Mouse (Mus musculus): ENCODE data around the gene Dclk3. TPM values are rescaled to one million over a fixed set of nuclear protein-coding genes. Genes with fewer than 3 reads are reported as not detected.

Dclk3 gene
- polyA plus RNA-seq, 1 experiment, result 0.09 TPM

DNA sequence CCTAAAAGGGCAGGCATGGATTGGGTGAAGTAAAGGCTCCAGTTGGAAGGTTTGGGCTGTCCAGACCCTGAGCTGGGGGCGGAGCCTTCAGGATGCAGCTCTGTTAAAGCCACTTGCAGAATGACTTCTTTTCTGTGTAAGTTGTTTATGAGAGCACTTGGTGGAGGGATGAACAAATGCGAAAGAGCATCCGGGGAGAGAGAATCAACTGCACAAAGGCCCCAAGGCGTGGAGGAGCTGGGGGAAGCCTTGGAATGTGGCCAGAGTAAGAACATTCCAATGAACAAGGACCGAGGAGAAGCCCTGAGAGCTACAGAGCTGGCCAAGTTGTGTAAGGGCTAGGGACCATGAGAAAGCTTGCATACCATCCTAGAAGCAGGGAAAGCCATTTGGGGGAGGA is 16.3 kb upstream of the Dclk3 start:
- H3K4me3 ChIP-seq (ENCODE audit: control insufficient read depth, low read depth, low read length), result no peak overlapping the region
- H3K27ac ChIP-seq (ENCODE audit: control insufficient read depth, insufficient read depth, low read depth, low read length), result no peak overlapping the region
- H3K4me1 ChIP-seq (ENCODE audit: control insufficient read depth, insufficient read depth, low read length), result no peaks in the 10 kb centered on the region
- no peaks in the 10 kb centered on the region for H3K27me3 ChIP-seq (ENCODE audit: control insufficient read depth, insufficient read depth, low read length)
- TF ChIP-seq CTCF (IDR thresholded peaks at IDR 0.05; ENCODE audit: control insufficient read depth, insufficient read depth, insufficient replicate concordance, low read depth, low read length) (no peak), POLR2A (IDR thresholded peaks at IDR 0.05; ENCODE audit: control insufficient read depth, low read depth, low read length) (no peak)
- H3K36me3 ChIP-seq (ENCODE audit: control insufficient read depth, insufficient read depth, low read length), result no peaks in the 10 kb centered on the region

- Histone ChIP-seq H3K4me1 (ENCODE audit: control insufficient read depth, insufficient read depth, low read length) (no peaks in the 10 kb centered on the region), H3K4me3 (ENCODE audit: control insufficient read depth, low read depth, low read length) (no peak overlapping the region), H3K27ac (ENCODE audit: control insufficient read depth, insufficient read depth, low read depth, low read length) (no peak overlapping the region), H3K36me3 (ENCODE audit: control insufficient read depth, insufficient read depth, low read length) (no peaks in the 10 kb centered on the region), H3K27me3 (ENCODE audit: control insufficient read depth, insufficient read depth, low read length) (no peaks in the 10 kb centered on the region)
- TF ChIP-seq POLR2A (IDR thresholded peaks at IDR 0.05; ENCODE audit: control insufficient read depth, low read depth, low read length) (no peak), CTCF (IDR thresholded peaks at IDR 0.05; ENCODE audit: control insufficient read depth, insufficient read depth, insufficient replicate concordance, low read depth, low read length) (no peak)
Observed at GRCm38 (mm10) chr9:111425113-111425512, 13.8 kb upstream of the Dclk3 start.

DNA sequence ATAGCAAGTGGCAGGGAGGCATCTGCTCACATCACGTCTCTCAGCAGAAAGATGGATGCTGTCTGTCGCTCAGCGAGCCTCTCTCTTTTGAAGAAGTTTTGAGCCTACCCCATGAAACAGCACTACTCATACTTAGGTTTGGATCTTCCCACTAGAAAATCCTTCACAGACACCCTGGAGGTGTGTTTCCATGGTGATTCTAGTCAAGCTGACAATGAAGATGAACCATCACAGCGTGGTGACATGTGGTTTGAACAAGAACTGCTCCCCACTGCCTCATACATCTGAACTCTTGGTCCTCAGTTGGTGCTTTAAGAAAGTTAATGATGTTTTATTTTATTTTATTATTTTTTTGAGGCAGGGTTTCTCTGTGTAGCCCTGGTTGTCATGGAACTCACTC is 12.9 kb upstream of the Dclk3 start:
- Histone ChIP-seq H3K36me3 (ENCODE audit: control insufficient read depth, insufficient read depth, low read length) (no peaks in the 10 kb centered on the region), H3K27ac (ENCODE audit: control insufficient read depth, insufficient read depth, low read depth, low read length) (no peak overlapping the region), H3K4me3 (ENCODE audit: control insufficient read depth, low read depth, low read length) (no peak overlapping the region), H3K4me1 (ENCODE audit: control insufficient read depth, insufficient read depth, low read length) (no peaks in the 10 kb centered on the region), H3K27me3 (ENCODE audit: control insufficient read depth, insufficient read depth, low read length) (no peaks in the 10 kb centered on the region)
- TF ChIP-seq POLR2A (IDR thresholded peaks at IDR 0.05; ENCODE audit: control insufficient read depth, low read depth, low read length) (no peak), CTCF (IDR thresholded peaks at IDR 0.05; ENCODE audit: control insufficient read depth, insufficient read depth, insufficient replicate concordance, low read depth, low read length) (no peak)

DNA sequence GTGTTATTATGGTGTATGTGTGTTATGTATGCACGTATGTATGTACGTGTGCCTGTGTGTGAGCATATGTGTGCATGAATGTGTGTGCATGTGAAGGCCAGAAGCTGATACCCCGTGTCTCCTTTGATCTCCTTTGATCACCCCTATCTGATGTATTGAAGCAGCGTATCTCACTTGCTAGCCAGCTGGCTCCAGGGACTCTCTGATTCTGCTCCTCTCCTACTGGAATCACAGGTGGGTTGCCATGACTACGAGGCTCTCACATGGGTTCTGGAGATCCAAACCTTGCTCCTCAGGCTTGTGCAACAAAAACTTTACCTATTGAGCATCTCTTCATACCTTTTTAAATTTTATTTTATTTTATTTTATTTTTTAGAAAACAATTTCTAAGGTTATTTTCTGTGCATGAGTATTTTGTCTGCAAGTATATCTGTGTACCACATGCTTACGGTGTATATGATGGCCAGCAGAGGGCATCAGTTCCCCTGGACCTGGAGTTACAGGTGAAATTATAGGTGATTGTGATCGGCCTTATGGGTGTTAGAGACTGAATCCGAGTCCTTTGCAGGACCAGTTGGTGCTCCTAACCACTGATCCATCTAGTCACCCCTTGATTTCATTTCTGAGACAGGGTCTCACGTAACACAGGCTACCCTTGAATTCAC is 10.9 kb upstream of the Dclk3 start:
- H3K27me3 ChIP-seq (ENCODE audit: control insufficient read depth, insufficient read depth, low read length), result no peaks in the 10 kb centered on the region
- TF ChIP-seq POLR2A (IDR thresholded peaks at IDR 0.05; ENCODE audit: control insufficient read depth, low read depth, low read length) (no peak), CTCF (IDR thresholded peaks at IDR 0.05; ENCODE audit: control insufficient read depth, insufficient read depth, insufficient replicate concordance, low read depth, low read length) (no peak)

DNA sequence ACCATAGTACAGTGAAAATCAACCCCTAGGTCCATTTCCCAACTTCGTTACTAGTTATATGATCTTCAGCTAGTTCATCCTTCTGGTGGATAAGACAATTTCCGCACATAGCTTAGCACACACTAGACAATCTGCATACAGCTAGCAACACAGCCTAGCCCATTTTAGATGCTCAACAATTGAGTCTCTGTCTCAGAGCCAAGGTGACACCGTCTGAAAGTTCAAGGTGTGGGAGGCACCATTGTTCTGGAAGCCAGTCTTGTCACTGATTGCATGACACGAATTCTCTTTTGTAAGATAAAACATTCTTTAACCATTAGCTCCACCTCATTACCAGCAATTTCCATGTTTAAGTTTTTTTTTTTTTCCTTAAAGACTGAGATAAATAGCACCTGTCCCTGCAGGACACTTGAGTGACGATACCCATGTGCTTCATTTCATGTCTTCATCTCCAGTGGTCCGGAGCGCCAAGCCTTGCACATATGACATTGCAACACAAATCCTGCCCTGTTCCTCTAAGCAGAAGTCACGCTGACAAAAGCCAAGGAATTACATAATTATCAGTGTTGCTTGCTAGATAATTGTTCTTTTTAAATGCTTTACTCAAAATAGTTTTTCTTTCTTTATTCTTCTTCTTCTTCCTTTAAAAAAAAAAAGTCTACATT is 10.1 kb upstream of the Dclk3 start:
- Histone ChIP-seq H3K4me1 (ENCODE audit: control insufficient read depth, insufficient read depth, low read length) (no peaks in the 10 kb centered on the region), H3K4me3 (ENCODE audit: control insufficient read depth, low read depth, low read length) (no peak overlapping the region), H3K27me3 (ENCODE audit: control insufficient read depth, insufficient read depth, low read length) (no peaks in the 10 kb centered on the region), H3K27ac (ENCODE audit: control insufficient read depth, insufficient read depth, low read depth, low read length) (no peak overlapping the region), H3K36me3 (ENCODE audit: control insufficient read depth, insufficient read depth, low read length) (no peaks in the 10 kb centered on the region)
- TF ChIP-seq POLR2A (IDR thresholded peaks at IDR 0.05; ENCODE audit: control insufficient read depth, low read depth, low read length), result no peak
- TF ChIP-seq CTCF (IDR thresholded peaks at IDR 0.05; ENCODE audit: control insufficient read depth, insufficient read depth, insufficient replicate concordance, low read depth, low read length), result no peak

More for the DNA sequence above, 10.9 kb upstream of the Dclk3 start:
- no peaks in the 10 kb centered on the region for H3K36me3 ChIP-seq (ENCODE audit: control insufficient read depth, insufficient read depth, low read length)
- no peak overlapping the region for H3K4me3 ChIP-seq (ENCODE audit: control insufficient read depth, low read depth, low read length)
- no peaks in the 10 kb centered on the region for H3K4me1 ChIP-seq (ENCODE audit: control insufficient read depth, insufficient read depth, low read length)
- H3K27ac ChIP-seq (ENCODE audit: control insufficient read depth, insufficient read depth, low read depth, low read length), result no peak overlapping the region

DNA sequence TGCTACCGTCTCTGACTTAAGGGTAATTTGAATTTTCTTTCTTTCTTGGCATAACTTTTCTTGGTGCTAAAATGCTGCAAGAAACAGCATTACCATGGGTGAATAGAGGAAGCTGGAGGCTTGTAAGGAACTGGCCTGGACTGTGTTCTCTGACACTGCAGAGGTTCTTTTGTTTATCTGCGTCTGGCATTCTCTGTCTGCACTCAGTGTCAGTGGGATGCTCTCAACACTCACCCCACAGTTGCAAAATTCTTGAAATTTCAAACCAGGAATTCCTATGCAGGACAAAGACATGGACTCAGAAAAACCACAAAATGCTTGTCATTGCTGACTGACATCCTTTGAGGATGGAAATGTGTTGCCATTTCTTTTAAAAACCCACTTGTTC is 9.5 kb upstream of the Dclk3 start:
- H3K4me1 ChIP-seq (ENCODE audit: control insufficient read depth, insufficient read depth, low read length), result no peaks in the 10 kb centered on the region
- H3K4me3 ChIP-seq (ENCODE audit: control insufficient read depth, low read depth, low read length), result no peak overlapping the region
- TF ChIP-seq CTCF (IDR thresholded peaks at IDR 0.05; ENCODE audit: control insufficient read depth, insufficient read depth, insufficient replicate concordance, low read depth, low read length), result no peak
- no peak for TF ChIP-seq POLR2A (IDR thresholded peaks at IDR 0.05; ENCODE audit: control insufficient read depth, low read depth, low read length)
- H3K27me3 ChIP-seq (ENCODE audit: control insufficient read depth, insufficient read depth, low read length), result no peaks in the 10 kb centered on the region
- H3K36me3 ChIP-seq (ENCODE audit: control insufficient read depth, insufficient read depth, low read length), result no peaks in the 10 kb centered on the region
- no peak overlapping the region for H3K27ac ChIP-seq (ENCODE audit: control insufficient read depth, insufficient read depth, low read depth, low read length)

DNA sequence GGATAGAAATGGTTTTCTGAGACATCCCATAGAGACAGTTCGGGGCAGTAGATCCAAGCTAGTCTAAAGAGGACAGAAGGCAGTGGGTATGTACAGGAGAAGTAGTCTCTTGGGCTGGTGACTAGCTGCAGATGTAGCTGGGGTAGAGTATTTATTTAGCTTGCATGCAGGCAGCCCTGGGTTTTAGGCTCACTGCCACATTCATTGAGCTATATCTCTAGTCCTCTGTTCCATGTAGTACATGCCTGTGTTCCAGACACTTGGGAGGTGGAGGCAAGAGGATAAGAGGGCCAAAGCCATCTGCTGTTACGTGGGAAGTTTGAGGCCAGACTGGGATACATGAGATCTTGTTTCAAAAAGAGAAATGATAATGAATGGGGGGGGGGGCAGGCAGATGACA is 3.5 kb upstream of the Dclk3 start:
- H3K4me1 ChIP-seq (ENCODE audit: control insufficient read depth, insufficient read depth, low read length), result peaks cover 5% of the 10 kb centered on the region
- H3K27me3 ChIP-seq (ENCODE audit: control insufficient read depth, insufficient read depth, low read length), result no peaks in the 10 kb centered on the region
- no peak overlapping the region for H3K27ac ChIP-seq (ENCODE audit: control insufficient read depth, insufficient read depth, low read depth, low read length)
- H3K4me3 ChIP-seq (ENCODE audit: control insufficient read depth, low read depth, low read length), result no peak overlapping the region
- no peak for TF ChIP-seq POLR2A (IDR thresholded peaks at IDR 0.05; ENCODE audit: control insufficient read depth, low read depth, low read length)
- TF ChIP-seq CTCF (IDR thresholded peaks at IDR 0.05; ENCODE audit: control insufficient read depth, insufficient read depth, insufficient replicate concordance, low read depth, low read length), result no peak
- H3K36me3 ChIP-seq (ENCODE audit: control insufficient read depth, insufficient read depth, low read length), result no peaks in the 10 kb centered on the region
